Mouse (Mus musculus): ENCODE results near the gene Smco4.
"Not testable (repeated sequence)": the region's sequence is repeated elsewhere in the genome, so short reads cannot be mapped to it uniquely, and the experiment has no call there.

Gene Smco4

GRCm38 (mm10) chr9:15541735-15542354 lies 48.6 kb downstream of the Smco4 start:
- DNase-seq: no peak

- no peak for DNase-seq
These were observed 57.3 kb downstream of the Smco4 start for GRCm38 (mm10) chr9:15550461-15550961.

- DNase-seq: not testable (repeated sequence)
These were observed 57.8 kb downstream of the Smco4 start for GRCm38 (mm10) chr9:15551073-15551472.

- DNase-seq: no peak
These were observed 59.0 kb downstream of the Smco4 start for GRCm38 (mm10) chr9:15551933-15552851.

- DNase-seq: no peak
These were observed 60.1 kb downstream of the Smco4 start for GRCm38 (mm10) chr9:15553322-15553721.

GRCm38 (mm10) chr9:15560451-15560850 lies 67.2 kb downstream of the Smco4 start:
- no peak for DNase-seq

- no peak for DNase-seq
These were observed 69.1 kb downstream of the Smco4 start for GRCm38 (mm10) chr9:15562353-15562752.

- no peak for DNase-seq
These were observed 81.7 kb downstream of the Smco4 start for GRCm38 (mm10) chr9:15574750-15575454.

GRCm38 (mm10) chr9:15578427-15578826 lies 85.2 kb downstream of the Smco4 start:
- DNase-seq: no peak

- DNase-seq: no peak
These were observed 85.7 kb downstream of the Smco4 start for GRCm38 (mm10) chr9:15578946-15579345.

GRCm38 (mm10) chr9:15580176-15580575 lies 86.9 kb downstream of the Smco4 start:
- no peak for DNase-seq

GRCm38 (mm10) chr9:15582026-15582425 lies 88.8 kb downstream of the Smco4 start:
- DNase-seq: no peak

GRCm38 (mm10) chr9:15584209-15584608 lies 91.0 kb downstream of the Smco4 start:
- DNase-seq: no peak

- DNase-seq: no peak
These were observed 92.7 kb downstream of the Smco4 start for GRCm38 (mm10) chr9:15585956-15586355.

GRCm38 (mm10) chr9:15587157-15587854 lies 94.1 kb downstream of the Smco4 start:
- DNase-seq: no peak

- DNase-seq: no peak
These were observed 100.9 kb downstream of the Smco4 start for GRCm38 (mm10) chr9:15594148-15594547.

Data from right cerebral cortex, postnatal 25 days (tissue).